Comparison of ENCODE assay signal across 21 mouse cellular contexts in genomic region chr10:89855251-89855875, GRCm38 (mm10). TPM values are rescaled to one million over a fixed set of nuclear protein-coding genes. Genes with fewer than 3 reads are reported as not detected.
DNase-seq lines count a peak whose midpoint lies in the region; ATAC-seq and TF ChIP-seq lines count a peak whose summit lies in the region.
"Had no signal": no experiment of that assay in that cellular context is flagged by ENCODE, and none has a peak within 500 bp of the region (broad histone marks: within the 10 kb centered on the region; RNA-seq: fewer than 3 reads in every experiment).

No protein-coding gene starts in this region.

- TF ChIP-seq CTCF in intestine, postnatal 0 days (IDR thresholded peaks at IDR 0.05; ENCODE audit: low read depth), result no peak

- H3K27me3 ChIP-seq in embryonic facial prominence, embryonic 14.5 days (replicated peaks; ENCODE audit: control insufficient read depth, insufficient read depth, low read length), result no peaks in the 10 kb centered on the region
- no peaks in the 10 kb centered on the region for H3K27me3 ChIP-seq in embryonic facial prominence, embryonic 10.5 days (replicated peaks; ENCODE audit: low read depth, poor library complexity, severe bottlenecking)
- H3K27me3 ChIP-seq in limb, embryonic 13.5 days, result no peaks in the 10 kb centered on the region
- no peaks in the 10 kb centered on the region for H3K27me3 ChIP-seq in limb, embryonic 10.5 days (ENCODE audit: low read depth, poor library complexity, severe bottlenecking)
- H3K27me3 ChIP-seq in kidney, embryonic 14.5 days (ENCODE audit: control insufficient read depth, insufficient read depth, low read length), result no peaks in the 10 kb centered on the region
- H3K27me3 ChIP-seq in intestine, postnatal 0 days (replicated peaks; ENCODE audit: control insufficient read depth, insufficient read depth, low read length), result no peaks in the 10 kb centered on the region
- H3K27me3 ChIP-seq: hindbrain, embryonic 15.5 days; limb, embryonic 12.5 days; midbrain, embryonic 13.5 days had no signal

- H3K9ac ChIP-seq in embryonic facial prominence, embryonic 14.5 days (ENCODE audit: low read depth, low read length), result no peak overlapping the region
- H3K9ac ChIP-seq in limb, embryonic 13.5 days, result no peak overlapping the region
- H3K9ac ChIP-seq in kidney, embryonic 14.5 days (ENCODE audit: low read depth, low read length), result no peak overlapping the region
- no peak overlapping the region for H3K9ac ChIP-seq in intestine, postnatal 0 days (ENCODE audit: low read depth, low read length)
- H3K9ac ChIP-seq: hindbrain, embryonic 15.5 days; limb, embryonic 12.5 days; midbrain, embryonic 13.5 days had no signal

- no peak overlapping the region for H3K27ac ChIP-seq in embryonic facial prominence, embryonic 14.5 days (replicated peaks; ENCODE audit: low read depth, low read length)
- H3K27ac ChIP-seq in embryonic facial prominence, embryonic 10.5 days (replicated peaks), result no peak overlapping the region
- H3K27ac ChIP-seq in limb, embryonic 13.5 days, result peak overlapping the region; percentile 15; the same call in 1 of the 2 replicates
- no peak overlapping the region for H3K27ac ChIP-seq in limb, embryonic 10.5 days
- no peak overlapping the region for H3K27ac ChIP-seq in kidney, embryonic 14.5 days (ENCODE audit: low read depth, low read length)
- H3K27ac ChIP-seq in intestine, postnatal 0 days (ENCODE audit: low read depth, low read length), result no peak overlapping the region
- H3K27ac ChIP-seq: heart, adult 2 months; hindbrain, embryonic 15.5 days; limb, embryonic 12.5 days; midbrain, embryonic 13.5 days had no signal

- H3K4me3 ChIP-seq in embryonic facial prominence, embryonic 14.5 days (ENCODE audit: low read depth, low read length), result no peak overlapping the region
- no peak overlapping the region for H3K4me3 ChIP-seq in embryonic facial prominence, embryonic 10.5 days
- no peak overlapping the region for H3K4me3 ChIP-seq in limb, embryonic 13.5 days
- no peak overlapping the region for H3K4me3 ChIP-seq in limb, embryonic 10.5 days
- no peak overlapping the region for H3K4me3 ChIP-seq in kidney, embryonic 14.5 days (ENCODE audit: low read length)
- no peak overlapping the region for H3K4me3 ChIP-seq in intestine, postnatal 0 days (ENCODE audit: low read depth, low read length)
- H3K4me3 ChIP-seq: erythroblast, embryonic 14.5 days; heart, adult 2 months; hindbrain, embryonic 15.5 days; limb, embryonic 12.5 days; midbrain, embryonic 13.5 days; myocyte had no signal

- peak; percentile 23 for DNase-seq in embryonic facial prominence, embryonic 14.5 days (ENCODE audit: low spot score)
- no peak for DNase-seq in embryonic facial prominence, embryonic 10.5 days (ENCODE audit: low spot score)
- DNase-seq in limb, embryonic 10.5 days (ENCODE audit: low spot score), result no peak
- DNase-seq in layer of hippocampus, adult 9-10 months (ENCODE audit: low spot score), result peak; percentile 53
- peak; percentile 65 for DNase-seq in telencephalon, adult 2 months (ENCODE audit: low read depth, low spot score)
- DNase-seq: heart, adult 2 months; heart, postnatal 10 days; kidney, adult 2 months; kidney, postnatal 4 days; lung, adult 18-20 months; lung, postnatal 4 days; thymus, postnatal 36 days had no signal

- no peaks in the 10 kb centered on the region for H3K9me3 ChIP-seq in embryonic facial prominence, embryonic 14.5 days (ENCODE audit: control insufficient read depth, low read length)
- no peaks in the 10 kb centered on the region for H3K9me3 ChIP-seq in embryonic facial prominence, embryonic 10.5 days
- H3K9me3 ChIP-seq in limb, embryonic 13.5 days, result no peaks in the 10 kb centered on the region
- H3K9me3 ChIP-seq in limb, embryonic 10.5 days (replicated peaks), result no peaks in the 10 kb centered on the region
- H3K9me3 ChIP-seq in kidney, embryonic 14.5 days (ENCODE audit: control insufficient read depth, low read length), result no peaks in the 10 kb centered on the region
- H3K9me3 ChIP-seq in intestine, postnatal 0 days (ENCODE audit: control insufficient read depth), result no peaks in the 10 kb centered on the region
- H3K9me3 ChIP-seq: hindbrain, embryonic 15.5 days; limb, embryonic 12.5 days; midbrain, embryonic 13.5 days had no signal

- H3K36me3 ChIP-seq in embryonic facial prominence, embryonic 14.5 days (ENCODE audit: control insufficient read depth, insufficient read depth, low read length), result no peaks in the 10 kb centered on the region
- no peaks in the 10 kb centered on the region for H3K36me3 ChIP-seq in embryonic facial prominence, embryonic 10.5 days (replicated peaks)
- H3K36me3 ChIP-seq in limb, embryonic 13.5 days, result no peaks in the 10 kb centered on the region
- no peaks in the 10 kb centered on the region for H3K36me3 ChIP-seq in limb, embryonic 10.5 days
- H3K36me3 ChIP-seq in kidney, embryonic 14.5 days (ENCODE audit: control insufficient read depth, insufficient read depth, low read length), result no peaks in the 10 kb centered on the region
- no peaks in the 10 kb centered on the region for H3K36me3 ChIP-seq in intestine, postnatal 0 days (ENCODE audit: control insufficient read depth, insufficient read depth)
- H3K36me3 ChIP-seq: hindbrain, embryonic 15.5 days; limb, embryonic 12.5 days; midbrain, embryonic 13.5 days had no signal

- WGBS in embryonic facial prominence, embryonic 14.5 days, result 44% methylated on average over 5 of the region's 5 CpGs
- WGBS in embryonic facial prominence, embryonic 10.5 days, result 69% methylated on average over 5 of the region's 5 CpGs
- 47% methylated on average over 5 of the region's 5 CpGs for WGBS in limb, embryonic 13.5 days
- 70% methylated on average over 5 of the region's 5 CpGs for WGBS in limb, embryonic 10.5 days
- 83% methylated on average over 5 of the region's 5 CpGs for WGBS in kidney, embryonic 14.5 days
- WGBS in intestine, postnatal 0 days, result 79% methylated on average over 5 of the region's 5 CpGs

- H3K4me1 ChIP-seq in embryonic facial prominence, embryonic 14.5 days (ENCODE audit: control insufficient read depth, insufficient read depth, low read length), result no peaks in the 10 kb centered on the region
- H3K4me1 ChIP-seq in embryonic facial prominence, embryonic 10.5 days, result no peaks in the 10 kb centered on the region
- H3K4me1 ChIP-seq in limb, embryonic 13.5 days, result 0 out of 2 replicates have a peak, but pooled peaks cover 3% of the 10 kb centered on the region
- no peaks in the 10 kb centered on the region for H3K4me1 ChIP-seq in limb, embryonic 10.5 days
- no peaks in the 10 kb centered on the region for H3K4me1 ChIP-seq in kidney, embryonic 14.5 days (ENCODE audit: control insufficient read depth, insufficient read depth, low read length)
- no peaks in the 10 kb centered on the region for H3K4me1 ChIP-seq in intestine, postnatal 0 days (replicated peaks; ENCODE audit: control insufficient read depth, insufficient read depth, low read length)
- H3K4me1 ChIP-seq: hindbrain, embryonic 15.5 days; limb, embryonic 12.5 days; midbrain, embryonic 13.5 days had no signal

- no peak overlapping the region for H3K4me2 ChIP-seq in embryonic facial prominence, embryonic 14.5 days (ENCODE audit: low read depth, low read length)
- no peak overlapping the region for H3K4me2 ChIP-seq in limb, embryonic 13.5 days (replicated peaks)
- H3K4me2 ChIP-seq in kidney, embryonic 14.5 days (replicated peaks; ENCODE audit: low read depth, low read length), result no peak overlapping the region
- no peak overlapping the region for H3K4me2 ChIP-seq in intestine, postnatal 0 days (replicated peaks; ENCODE audit: low read depth)
- H3K4me2 ChIP-seq: hindbrain, embryonic 15.5 days; limb, embryonic 12.5 days; midbrain, embryonic 13.5 days had no signal

- ATAC-seq in embryonic facial prominence, embryonic 14.5 days (ENCODE audit: low read depth), result no peak
- ATAC-seq in limb, embryonic 13.5 days (ENCODE audit: low FRiP score, low read depth), result peak; percentile 59; the same call in 1 of the 2 replicates
- ATAC-seq in kidney, embryonic 14.5 days (ENCODE audit: low FRiP score, low TSS enrichment), result no peak
- ATAC-seq in intestine, postnatal 0 days, result no peak
- ATAC-seq: midbrain, embryonic 13.5 days; Patski had no signal

RNA-seq across cellular contexts. Expression of gene Anks1b, which starts 17.9 kb away (rescaled TPM):
- polyA plus RNA-seq in embryonic facial prominence, embryonic 14.5 days (2014; fragmentation: Nextera tagmentation; extraction: Ambion mirVana), result 2.0 and 2.2 TPM in 2 replicates
- polyA plus RNA-seq in embryonic facial prominence, embryonic 10.5 days (2016; fragmentation: Nextera tagmentation; extraction: Ambion mirVana), result 0.53 and 1.6 TPM in 2 replicates
- polyA plus RNA-seq in limb, embryonic 13.5 days (2015; fragmentation: Nextera tagmentation; extraction: Ambion mirVana), result 2.9 and 4.1 TPM in 2 replicates
- polyA plus RNA-seq in limb, embryonic 10.5 days (2016; fragmentation: Nextera tagmentation; extraction: Ambion mirVana), result 0.04 and 0.46 TPM in 2 replicates
- 4.2 and 4.4 TPM in 2 replicates for polyA plus RNA-seq in kidney, embryonic 14.5 days (2014; fragmentation: Nextera tagmentation; extraction: Ambion mirVana)
- polyA plus RNA-seq in intestine, postnatal 0 days (2015; fragmentation: Nextera tagmentation; extraction: Ambion mirVana), result 1.8 and 1.9 TPM in 2 replicates
- polyA plus RNA-seq: erythroblast, embryonic 14.5 days had no signal

Comparison
In these comparisons a context has a peak if more than half of its experiments do, and no peak if none do; other contexts are left out.
1. DNase-seq: peak in embryonic facial prominence, embryonic 14.5 days (single experiment), layer of hippocampus, adult 9-10 months (single experiment) and telencephalon, adult 2 months (single experiment); none in embryonic facial prominence, embryonic 10.5 days (single experiment) and limb, embryonic 10.5 days (single experiment).